In genomic region chr9:61279044-61279543, GRCm38 (mm10) we compare ENCODE assay signal across 9 mouse cellular contexts.
DNase-seq lines count a peak whose midpoint lies in the region; ATAC-seq and TF ChIP-seq lines count a peak whose summit lies in the region.
"Had no signal": no experiment of that assay in that cellular context is flagged by ENCODE, and none has a peak within 500 bp of the region (broad histone marks: within the 10 kb centered on the region; RNA-seq: fewer than 3 reads in every experiment).

No protein-coding gene starts in this region.

- no peaks in the 10 kb centered on the region for H3K36me3 ChIP-seq in lung, embryonic 16.5 days (ENCODE audit: control insufficient read depth, insufficient read depth, low read length)
- no peaks in the 10 kb centered on the region for H3K36me3 ChIP-seq in hindbrain, postnatal 0 days (ENCODE audit: insufficient read depth, low read length)

- H3K9ac ChIP-seq in lung, embryonic 16.5 days (ENCODE audit: low read length) = no peak overlapping the region
- H3K9ac ChIP-seq in hindbrain, postnatal 0 days (replicated peaks; ENCODE audit: low read length) = no peak overlapping the region

- peak overlapping the region; percentile 23; the same call in 1 of the 2 replicates for H3K27ac ChIP-seq in lung, embryonic 16.5 days (ENCODE audit: low read length)
- no peak overlapping the region for H3K27ac ChIP-seq in hindbrain, postnatal 0 days

- DNase-seq in cerebellum, adult 9-11 months = peak; percentile 30
- no peak for DNase-seq in cerebellum, adult 18-20 months
- no peak for DNase-seq in lung, postnatal 36 days
- DNase-seq in hindbrain, postnatal 0 days (ENCODE audit: low spot score) = peak; percentile 32
- peak; percentile 82 for DNase-seq in retina, postnatal 1 day
- DNase-seq in testis, postnatal 14 days (ENCODE audit: low spot score) = no peak
- DNase-seq: liver had no signal

- H3K9me3 ChIP-seq in lung, embryonic 16.5 days (ENCODE audit: control insufficient read depth, low read length) = no peaks in the 10 kb centered on the region
- H3K9me3 ChIP-seq in hindbrain, postnatal 0 days (ENCODE audit: low read length) = no peaks in the 10 kb centered on the region

- 37% methylated on average over 9 of the region's 9 CpGs for WGBS in lung, embryonic 16.5 days
- 19% methylated on average over 9 of the region's 9 CpGs for WGBS in hindbrain, postnatal 0 days

- H3K27me3 ChIP-seq in lung, embryonic 16.5 days (ENCODE audit: control insufficient read depth, insufficient read depth, low read depth, low read length) = peaks cover 43% of the 10 kb centered on the region
- H3K27me3 ChIP-seq in hindbrain, postnatal 0 days (ENCODE audit: insufficient read depth, low read length) = no peaks in the 10 kb centered on the region; the same call in 1 of the 2 replicates

- no peak for TF ChIP-seq CTCF in hindbrain, postnatal 0 days (IDR thresholded peaks at IDR 0.05; ENCODE audit: low read depth)

- no peak overlapping the region for H3K4me2 ChIP-seq in lung, embryonic 16.5 days (ENCODE audit: low read depth, low read length)
- no peak overlapping the region for H3K4me2 ChIP-seq in hindbrain, postnatal 0 days (ENCODE audit: low read depth, low read length)

- no peak overlapping the region for H3K4me3 ChIP-seq in lung, embryonic 16.5 days (ENCODE audit: low read length)
- no peak overlapping the region for H3K4me3 ChIP-seq in hindbrain, postnatal 0 days (ENCODE audit: low read length)

- H3K4me1 ChIP-seq in lung, embryonic 16.5 days (replicated peaks; ENCODE audit: control insufficient read depth, insufficient read depth, low read length) = peaks cover 14% of the 10 kb centered on the region
- H3K4me1 ChIP-seq in hindbrain, postnatal 0 days (ENCODE audit: insufficient read depth, low read length) = peaks cover 17% of the 10 kb centered on the region

- no peak for ATAC-seq in lung, embryonic 16.5 days (ENCODE audit: low read depth)
- ATAC-seq in hindbrain, postnatal 0 days = no peak
- no peak for ATAC-seq in erythroid progenitor cell, adult 5-6 weeks (replicated peaks; ENCODE audit: low FRiP score, poor library complexity, severe bottlenecking)

Comparison
In these comparisons a context has a peak if more than half of its experiments do, and no peak if none do; other contexts are left out.
1. DNase-seq: peak in cerebellum, adult 9-11 months (single experiment), hindbrain, postnatal 0 days (single experiment) and retina, postnatal 1 day (single experiment); none in cerebellum, adult 18-20 months (0 of 2), lung, postnatal 36 days (single experiment) and testis, postnatal 14 days (single experiment).